Comparison of ENCODE assay signal across 17 mouse cellular contexts in genomic region chr5:121219190-121219589, GRCm38 (mm10). TPM values are rescaled to one million over a fixed set of nuclear protein-coding genes. Genes with fewer than 3 reads are reported as not detected.
DNase-seq lines count a peak whose midpoint lies in the region; ATAC-seq and TF ChIP-seq lines count a peak whose summit lies in the region.
"Had no signal": no experiment of that assay in that cellular context is flagged by ENCODE, and none has a peak within 500 bp of the region (broad histone marks: within the 10 kb centered on the region; RNA-seq: fewer than 3 reads in every experiment).

No protein-coding gene starts in this region.

- H3K9me3 ChIP-seq in limb, embryonic 14.5 days (ENCODE audit: control insufficient read depth, low read length) = no peaks in the 10 kb centered on the region
- no peaks in the 10 kb centered on the region for H3K9me3 ChIP-seq in limb, embryonic 10.5 days (replicated peaks)
- no peaks in the 10 kb centered on the region for H3K9me3 ChIP-seq in MEL (replicated peaks; ENCODE audit: insufficient read depth, low read length)
- H3K9me3 ChIP-seq in liver, postnatal 0 days (ENCODE audit: low read length) = no peaks in the 10 kb centered on the region
- H3K9me3 ChIP-seq in intestine, postnatal 0 days (ENCODE audit: control insufficient read depth) = no peaks in the 10 kb centered on the region
- H3K9me3 ChIP-seq: embryonic facial prominence, embryonic 10.5 days; forebrain, embryonic 12.5 days; heart, embryonic 10.5 days; midbrain, embryonic 13.5 days had no signal

- H3K4me2 ChIP-seq in limb, embryonic 14.5 days (replicated peaks; ENCODE audit: low read depth, low read length, severe bottlenecking) = no peak overlapping the region; the same call in 1 of the 2 replicates
- no peak overlapping the region for H3K4me2 ChIP-seq in liver, postnatal 0 days (ENCODE audit: low read depth, low read length)
- no peak overlapping the region for H3K4me2 ChIP-seq in intestine, postnatal 0 days (replicated peaks; ENCODE audit: low read depth)

- no peaks in the 10 kb centered on the region for H3K27me3 ChIP-seq in limb, embryonic 14.5 days (ENCODE audit: control insufficient read depth, insufficient read depth, low read length)
- no peaks in the 10 kb centered on the region for H3K27me3 ChIP-seq in limb, embryonic 10.5 days (ENCODE audit: low read depth, poor library complexity, severe bottlenecking)
- no peaks in the 10 kb centered on the region for H3K27me3 ChIP-seq in MEL (ENCODE audit: control insufficient read depth in 1 of 2, insufficient read depth in 2 of 2, low read length in 2 of 2)
- no peaks in the 10 kb centered on the region for H3K27me3 ChIP-seq in liver, postnatal 0 days (ENCODE audit: insufficient read depth, low read length)
- H3K27me3 ChIP-seq in intestine, postnatal 0 days (replicated peaks; ENCODE audit: control insufficient read depth, insufficient read depth, low read length) = no peaks in the 10 kb centered on the region
- H3K27me3 ChIP-seq: forebrain, embryonic 12.5 days; midbrain, embryonic 13.5 days had no signal

- H3K9ac ChIP-seq in limb, embryonic 14.5 days (ENCODE audit: low read depth, low read length, severe bottlenecking) = no peak overlapping the region
- no peak overlapping the region for H3K9ac ChIP-seq in MEL (ENCODE audit: control insufficient read depth, low read depth, low read length, poor library complexity, severe bottlenecking)
- H3K9ac ChIP-seq in liver, postnatal 0 days (replicated peaks) = no peak overlapping the region
- no peak overlapping the region for H3K9ac ChIP-seq in intestine, postnatal 0 days (ENCODE audit: low read depth, low read length)

- peaks cover 23% of the 10 kb centered on the region for H3K79me2 ChIP-seq in MEL (ENCODE audit: control insufficient read depth, insufficient read depth, low read length, poor library complexity)

- H3K4me3 ChIP-seq in limb, embryonic 14.5 days (replicated peaks; ENCODE audit: low read length) = no peak overlapping the region
- H3K4me3 ChIP-seq in limb, embryonic 10.5 days = no peak overlapping the region
- H3K4me3 ChIP-seq in MEL (ENCODE audit: control insufficient read depth in 1 of 2, insufficient read depth in 1 of 2, low read depth in 2 of 2, low read length in 2 of 2) = peak overlapping the region in 1 of 2 experiments; percentile 76; a peak in 1 of 4 replicates
- H3K4me3 ChIP-seq in liver, postnatal 0 days (ENCODE audit: low read depth, low read length) = no peak overlapping the region
- no peak overlapping the region for H3K4me3 ChIP-seq in intestine, postnatal 0 days (ENCODE audit: low read depth, low read length)

- no peak for TF ChIP-seq POLR2A in limb, embryonic 14.5 days (IDR thresholded peaks at IDR 0.05; ENCODE audit: borderline replicate concordance, extremely low read depth, insufficient read depth, insufficient read length)
- TF ChIP-seq POLR2A in MEL (IDR thresholded peaks at IDR 0.05; ENCODE audit: control insufficient read depth in 1 of 2, insufficient read depth in 1 of 2, low read depth in 1 of 2, low read length in 2 of 2, poor library complexity in 1 of 2) = no peak

- H3K4me1 ChIP-seq in limb, embryonic 14.5 days (ENCODE audit: control insufficient read depth, insufficient read depth, low read length) = peaks cover 7% of the 10 kb centered on the region
- H3K4me1 ChIP-seq in limb, embryonic 10.5 days = peaks cover 17% of the 10 kb centered on the region
- peaks cover 10 to 12% of the 10 kb centered on the region in 2 experiments for H3K4me1 ChIP-seq in MEL (ENCODE audit: control insufficient read depth in 1 of 2, insufficient read depth in 2 of 2, low read length in 2 of 2)
- H3K4me1 ChIP-seq in liver, postnatal 0 days (ENCODE audit: insufficient read depth) = peaks cover 15% of the 10 kb centered on the region; the same call in 1 of the 2 replicates
- no peaks in the 10 kb centered on the region for H3K4me1 ChIP-seq in intestine, postnatal 0 days (replicated peaks; ENCODE audit: control insufficient read depth, insufficient read depth, low read length)

- TF ChIP-seq CTCF in MEL (IDR thresholded peaks at IDR 0.05 in 2 of 3, conservative IDR thresholded peaks at IDR 0.05 in 1 of 3; ENCODE audit: control insufficient read depth in 1 of 3, insufficient read depth in 1 of 3, low read depth in 2 of 3, low read length in 3 of 3, poor library complexity in 1 of 3, severe bottlenecking in 1 of 3) = no peak
- TF ChIP-seq CTCF in liver, postnatal 0 days (IDR thresholded peaks at IDR 0.05; ENCODE audit: low read depth) = no peak
- TF ChIP-seq CTCF in intestine, postnatal 0 days (IDR thresholded peaks at IDR 0.05; ENCODE audit: low read depth) = no peak

- 72% methylated on average over 1 of the region's 1 CpGs for WGBS in limb, embryonic 14.5 days
- 86% methylated on average over 1 of the region's 1 CpGs for WGBS in limb, embryonic 10.5 days
- WGBS in liver, postnatal 0 days (ENCODE audit: insufficient replicate concordance) = 73% methylated on average over 1 of the region's 1 CpGs
- 82% methylated on average over 1 of the region's 1 CpGs for WGBS in intestine, postnatal 0 days

- H3K27ac ChIP-seq in limb, embryonic 14.5 days (replicated peaks; ENCODE audit: low read depth, low read length) = no peak overlapping the region
- H3K27ac ChIP-seq in limb, embryonic 10.5 days = no peak overlapping the region
- H3K27ac ChIP-seq in MEL (ENCODE audit: control insufficient read depth, low read depth, low read length) = no peak overlapping the region
- H3K27ac ChIP-seq in liver, postnatal 0 days (ENCODE audit: low read depth) = peak overlapping the region; percentile 46; the same call in 1 of the 2 replicates
- H3K27ac ChIP-seq in intestine, postnatal 0 days (ENCODE audit: low read depth, low read length) = no peak overlapping the region

- no peak for TF ChIP-seq EP300 in MEL (IDR thresholded peaks at IDR 0.05; ENCODE audit: low read depth in 1 of 2, low read length in 2 of 2)
- no peak for TF ChIP-seq EP300 in liver, postnatal 0 days (IDR thresholded peaks at IDR 0.05; ENCODE audit: low read depth)

- DNase-seq in limb, embryonic 14.5 days (ENCODE audit: low spot score) = peak; percentile 6
- no peak for DNase-seq in limb, embryonic 10.5 days (ENCODE audit: low spot score)
- DNase-seq in 3T3-L1 (ENCODE audit: low read depth, low spot score) = peak; percentile 35
- DNase-seq in MEL (ENCODE audit: low read depth, low spot score) = no peak
- DNase-seq in liver, postnatal 0 days = no peak
- DNase-seq in gastrocnemius, postnatal 4 days (ENCODE audit: low spot score in 2 of 2) = no peak
- DNase-seq: adrenal gland, postnatal 14 days; cerebellum, postnatal 10 days; heart, postnatal 4 days; kidney, postnatal 10 days; lung, adult 2 months; lung, postnatal 14 days had no signal

- no peaks in the 10 kb centered on the region for H3K36me3 ChIP-seq in limb, embryonic 14.5 days (ENCODE audit: control insufficient read depth, insufficient read depth, low read length)
- no peaks in the 10 kb centered on the region for H3K36me3 ChIP-seq in limb, embryonic 10.5 days
- peaks cover 0 to 19% of the 10 kb centered on the region in 2 experiments; a peak in 2 of 4 replicates for H3K36me3 ChIP-seq in MEL (ENCODE audit: control insufficient read depth in 1 of 2, insufficient read depth in 2 of 2, low read length in 2 of 2)
- H3K36me3 ChIP-seq in liver, postnatal 0 days (replicated peaks; ENCODE audit: insufficient read depth, low read length) = no peaks in the 10 kb centered on the region; the same call in 1 of the 2 replicates
- H3K36me3 ChIP-seq in intestine, postnatal 0 days (ENCODE audit: control insufficient read depth, insufficient read depth) = no peaks in the 10 kb centered on the region
- H3K36me3 ChIP-seq: embryonic facial prominence, embryonic 10.5 days; forebrain, embryonic 12.5 days; heart, embryonic 10.5 days; midbrain, embryonic 13.5 days had no signal

- no peak for ATAC-seq in limb, embryonic 14.5 days (ENCODE audit: low FRiP score, low read depth)
- ATAC-seq in liver, postnatal 0 days = no peak
- ATAC-seq in intestine, postnatal 0 days = no peak

- no peak for TF ChIP-seq RAD21 in MEL (IDR thresholded peaks at IDR 0.05; ENCODE audit: low read depth, low read length)

TF ChIP-seq in MEL, 35 proteins besides CTCF, POLR2A, EP300 and RAD21 (continues in another document):
- TF ChIP-seq MAX (IDR thresholded peaks at IDR 0.05; ENCODE audit: low read length) = no peak

RNA-seq across cellular contexts. Expression of gene Hectd4, which starts 0.8 kb away (rescaled TPM):
- polyA plus RNA-seq in limb, embryonic 14.5 days (2012; rRNA removed) = 15.2 and 21.5 TPM in 2 replicates
- 7.0 and 8.9 TPM in 2 replicates for polyA plus RNA-seq in limb, embryonic 14.5 days (2014; fragmentation: Nextera tagmentation; extraction: Ambion mirVana)
- polyA plus RNA-seq in limb, embryonic 10.5 days (2016; fragmentation: Nextera tagmentation; extraction: Ambion mirVana) = 4.2 and 5.1 TPM in 2 replicates
- total RNA-seq in MEL (2012; rRNA removed) = 6.9 and 7.0 TPM in 2 replicates
- polyA plus RNA-seq in MEL (2012; ENCODE audit: insufficient read depth in 1 of 2, insufficient read length in 2 of 2, low read depth in 1 of 2, low replicate concordance in 2 of 2, missing spikeins in 1 of 2) = 10 to 100 TPM in 1 of 2 experiments, not detected in 1; 10.8 TPM
- polyA plus RNA-seq in liver, postnatal 0 days (2015; fragmentation: Nextera tagmentation; extraction: Ambion mirVana) = 3.3 and 3.6 TPM in 2 replicates
- total RNA-seq in gastrocnemius, postnatal 4 days (2021) = 10 to 100 TPM; 17.3 to 20.3 TPM
- 2.1 and 2.2 TPM in 2 replicates for polyA plus RNA-seq in intestine, postnatal 0 days (2015; fragmentation: Nextera tagmentation; extraction: Ambion mirVana)

RNA-seq across cellular contexts. Expression of gene Rpl6, which starts 14.9 kb away (rescaled TPM):
- polyA plus RNA-seq in limb, embryonic 14.5 days (2012; rRNA removed) = 786 and 1,086 TPM in 2 replicates
- polyA plus RNA-seq in limb, embryonic 14.5 days (2014; fragmentation: Nextera tagmentation; extraction: Ambion mirVana) = 696 and 712 TPM in 2 replicates
- polyA plus RNA-seq in limb, embryonic 10.5 days (2016; fragmentation: Nextera tagmentation; extraction: Ambion mirVana) = 661 and 766 TPM in 2 replicates
- 2,653 and 2,779 TPM in 2 replicates for total RNA-seq in MEL (2012; rRNA removed)
- polyA plus RNA-seq in MEL (2012; ENCODE audit: insufficient read depth in 1 of 2, insufficient read length in 2 of 2, low read depth in 1 of 2, low replicate concordance in 2 of 2, missing spikeins in 1 of 2) = 1,000 to 10,000 TPM in 1 of 2 experiments, 100 to 1,000 TPM in 1; 850 to 2,901 TPM
- polyA plus RNA-seq in liver, postnatal 0 days (2015; fragmentation: Nextera tagmentation; extraction: Ambion mirVana) = 315 and 325 TPM in 2 replicates
- total RNA-seq in gastrocnemius, postnatal 4 days (2021) = 100 to 1,000 TPM; 868 to 943 TPM
- polyA plus RNA-seq in intestine, postnatal 0 days (2015; fragmentation: Nextera tagmentation; extraction: Ambion mirVana) = 359 and 402 TPM in 2 replicates

RNA-seq across cellular contexts. Expression of gene Ptpn11, which starts 28.0 kb away (rescaled TPM):
- 44.1 and 44.6 TPM in 2 replicates for polyA plus RNA-seq in limb, embryonic 14.5 days (2012; rRNA removed)
- 27.1 and 29.6 TPM in 2 replicates for polyA plus RNA-seq in limb, embryonic 14.5 days (2014; fragmentation: Nextera tagmentation; extraction: Ambion mirVana)
- polyA plus RNA-seq in limb, embryonic 10.5 days (2016; fragmentation: Nextera tagmentation; extraction: Ambion mirVana) = 23.6 and 24.9 TPM in 2 replicates
- total RNA-seq in MEL (2012; rRNA removed) = 41.4 and 46.5 TPM in 2 replicates
- polyA plus RNA-seq in MEL (2012; ENCODE audit: insufficient read depth in 1 of 2, insufficient read length in 2 of 2, low read depth in 1 of 2, low replicate concordance in 2 of 2, missing spikeins in 1 of 2) = 10 to 100 TPM; 43.6 to 55.0 TPM
- 9.6 and 10.6 TPM in 2 replicates for polyA plus RNA-seq in liver, postnatal 0 days (2015; fragmentation: Nextera tagmentation; extraction: Ambion mirVana)
- total RNA-seq in gastrocnemius, postnatal 4 days (2021) = 10 to 100 TPM; 82.3 to 85.0 TPM
- 14.0 and 15.6 TPM in 2 replicates for polyA plus RNA-seq in intestine, postnatal 0 days (2015; fragmentation: Nextera tagmentation; extraction: Ambion mirVana)

Comparison
In these comparisons a context has a peak if more than half of its experiments do, and no peak if none do; other contexts are left out.
1. DNase-seq: peak in limb, embryonic 14.5 days (single experiment) and 3T3-L1 (single experiment); none in limb, embryonic 10.5 days (single experiment), MEL (single experiment), liver, postnatal 0 days (single experiment) and gastrocnemius, postnatal 4 days (0 of 2).